Mouse (Mus musculus) heart, adult 9 months (tissue): Measurements from ENCODE around the gene Ets1.

Source experiments
- DNase-seq, 2 experiments: peaks; one replicate each; pipeline ENCODE4 v3.0.0; 2022; ENCODE audit warnings: low spot score in 2 of 2

Gene Ets1

DNA sequence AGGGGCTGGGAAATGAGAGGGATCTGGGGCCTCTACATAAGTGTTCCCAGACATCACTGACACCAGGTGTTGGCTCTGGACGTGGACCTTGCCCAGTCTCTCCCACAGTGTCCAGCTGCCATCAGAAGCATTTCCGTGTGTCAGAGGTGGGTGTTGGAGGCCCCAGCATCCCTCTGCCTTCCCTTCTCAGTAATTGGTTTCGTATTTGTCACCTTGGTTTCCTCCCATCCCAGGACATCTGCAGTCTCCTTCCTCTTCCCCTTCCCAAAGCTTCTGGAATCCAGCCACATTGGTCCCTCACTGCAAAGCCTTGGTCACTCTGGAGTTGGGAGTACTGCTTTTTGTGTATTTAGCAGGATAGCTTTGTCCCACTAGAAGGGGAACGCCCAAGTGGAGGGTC is 75.7 kb downstream of the Ets1 start:
- DNase-seq, result peak in 1 of 2 experiments; percentile 68

DNA sequence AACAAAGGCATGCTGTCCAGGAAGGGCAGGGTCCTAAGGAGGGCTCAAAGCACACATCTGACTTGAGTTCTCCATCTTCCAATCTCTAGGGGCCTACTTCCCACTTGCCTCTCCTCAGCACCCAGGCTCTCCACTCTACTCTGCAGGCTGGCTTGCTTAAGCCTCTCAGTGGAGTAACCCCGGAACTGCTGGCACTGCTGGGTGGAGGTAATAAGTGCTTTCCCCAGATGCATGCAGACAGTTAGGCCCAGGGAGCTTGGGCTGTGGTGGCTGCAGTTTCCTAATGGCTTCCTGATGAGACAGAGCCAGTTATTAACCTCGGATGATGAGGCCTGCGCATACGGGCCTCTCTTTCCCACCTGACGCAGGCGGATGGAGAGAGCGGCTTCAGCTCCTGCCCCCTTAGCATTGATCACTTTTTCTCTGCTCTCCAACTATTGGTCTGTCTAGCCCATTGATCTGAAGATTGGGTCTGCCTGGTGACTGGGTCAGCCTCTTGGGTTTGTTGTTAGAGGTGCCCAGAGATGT is 76.4 kb downstream of the Ets1 start:
- DNase-seq, result no peak

DNA sequence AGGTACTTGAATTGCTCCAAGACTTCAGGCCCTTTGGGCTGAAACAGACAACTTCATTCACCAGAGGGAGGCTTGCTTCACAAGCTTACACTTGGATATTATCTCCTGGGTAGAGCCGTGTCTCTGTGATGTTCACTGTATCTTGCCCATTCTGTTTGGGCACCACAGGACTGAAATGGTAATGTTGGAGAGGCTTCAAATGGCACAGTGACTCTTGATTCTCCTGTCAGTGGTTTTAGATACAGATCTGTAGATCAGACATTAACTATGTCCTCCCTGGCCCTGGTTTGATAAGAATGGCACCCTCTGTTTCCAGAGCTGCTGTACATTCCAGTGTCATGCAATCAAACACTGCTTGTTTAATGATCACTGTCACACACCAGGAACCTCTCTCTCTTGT is 77.1 kb downstream of the Ets1 start:
- DNase-seq, result no peak

DNA sequence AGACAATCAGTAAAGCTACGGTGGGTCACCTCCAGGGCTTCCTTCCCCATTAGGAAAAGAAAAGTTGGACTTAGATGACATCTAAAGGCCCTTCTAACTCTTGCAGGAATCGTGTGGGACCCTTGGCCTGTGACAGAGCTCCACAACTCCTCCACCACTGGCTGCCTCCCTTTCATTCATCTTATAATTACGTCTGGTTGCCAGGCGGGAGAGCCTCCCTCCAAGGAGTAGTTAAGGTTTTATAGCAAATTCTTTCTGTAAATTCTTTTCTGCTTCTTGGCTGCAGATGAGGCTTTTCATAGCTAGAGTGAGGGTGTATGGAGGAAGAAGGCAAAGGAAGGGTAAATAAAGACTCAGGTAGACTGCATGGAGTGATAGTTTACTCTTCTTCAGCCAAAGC is 77.8 kb downstream of the Ets1 start:
- DNase-seq, result no peak

DNA sequence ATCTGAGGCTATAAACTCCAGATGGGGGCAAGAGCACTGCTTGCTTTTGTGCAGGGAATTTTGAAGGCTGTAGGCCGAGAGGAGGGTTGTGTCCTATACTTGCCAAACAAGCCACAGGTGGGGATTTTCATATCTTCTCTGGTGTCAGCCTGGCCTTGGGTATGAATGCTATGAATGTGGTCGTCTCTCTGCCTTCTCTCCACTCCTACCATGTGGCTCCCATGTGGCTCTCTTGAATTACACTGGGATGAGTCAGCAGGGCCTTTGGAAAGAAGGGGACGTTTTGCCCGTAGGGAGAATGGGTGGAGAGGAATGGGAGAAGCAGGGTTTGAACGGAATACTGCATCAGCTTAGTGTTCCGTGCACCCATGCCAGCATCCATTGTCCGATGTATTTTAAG is 78.5 kb downstream of the Ets1 start:
- no peak for DNase-seq

DNA sequence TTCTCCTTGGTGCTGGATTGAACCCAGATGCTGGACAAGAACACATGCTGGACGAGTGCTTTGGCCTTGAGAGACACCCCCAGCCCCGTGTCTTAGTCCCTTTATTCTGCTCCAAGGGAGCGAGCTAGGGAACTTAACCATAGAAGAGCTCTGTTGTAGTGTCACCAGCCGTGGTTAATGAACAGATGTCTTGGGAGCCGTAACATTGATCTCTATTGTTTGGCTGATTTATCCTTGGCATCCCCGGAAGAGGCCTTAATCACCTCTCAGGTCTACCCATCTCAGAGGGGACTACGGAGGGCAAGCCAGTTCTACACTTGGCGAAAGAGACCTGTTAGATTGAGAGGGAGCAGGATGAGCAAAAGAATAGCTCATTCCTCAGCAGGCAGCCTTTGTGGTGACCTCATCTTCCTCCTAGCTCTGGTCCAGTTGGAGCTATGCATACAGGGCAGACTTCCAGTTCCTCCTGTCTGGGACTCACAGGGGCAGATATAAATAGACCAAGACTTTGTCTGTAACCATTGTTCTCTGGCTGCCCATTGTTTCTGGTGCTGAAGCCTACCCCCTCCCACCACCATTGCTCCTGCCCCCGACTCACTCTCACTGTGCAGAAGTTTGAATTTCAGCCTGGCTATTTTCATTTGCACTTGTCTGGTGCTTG is 79.9 kb downstream of the Ets1 start:
- DNase-seq, result peak; percentile 88 to 92

DNA sequence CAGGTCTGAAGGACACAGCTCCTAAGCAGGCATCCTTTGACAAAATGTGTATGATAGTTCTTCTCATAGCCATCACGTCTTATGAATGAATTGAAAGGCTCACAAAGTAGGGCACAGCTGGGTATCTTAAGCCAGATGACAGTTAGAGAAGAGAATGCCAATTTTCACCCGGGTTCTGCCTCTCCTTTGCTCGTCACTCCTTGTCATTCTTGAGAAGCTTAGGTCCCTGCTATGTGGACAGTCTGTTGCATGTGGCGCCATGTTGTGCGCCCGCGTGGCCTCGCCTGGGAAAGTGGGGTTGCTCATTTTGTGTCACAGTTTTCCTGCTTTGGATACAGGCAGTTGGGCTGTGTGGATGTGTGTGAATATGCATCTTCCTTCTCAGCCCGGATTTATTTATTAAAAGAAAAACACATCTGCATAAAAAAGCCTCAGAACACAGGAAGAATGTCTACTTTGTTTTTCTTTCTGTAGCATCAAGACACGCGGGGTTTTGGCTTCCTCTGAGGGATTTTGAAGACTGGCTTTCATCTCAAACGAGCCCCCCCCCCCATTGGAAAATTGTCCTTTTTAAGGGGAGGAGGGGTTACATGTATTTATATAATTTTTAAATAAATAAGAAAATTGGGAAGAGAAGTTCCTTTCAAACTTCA is 81.4 kb downstream of the Ets1 start:
- DNase-seq, result no peak

DNA sequence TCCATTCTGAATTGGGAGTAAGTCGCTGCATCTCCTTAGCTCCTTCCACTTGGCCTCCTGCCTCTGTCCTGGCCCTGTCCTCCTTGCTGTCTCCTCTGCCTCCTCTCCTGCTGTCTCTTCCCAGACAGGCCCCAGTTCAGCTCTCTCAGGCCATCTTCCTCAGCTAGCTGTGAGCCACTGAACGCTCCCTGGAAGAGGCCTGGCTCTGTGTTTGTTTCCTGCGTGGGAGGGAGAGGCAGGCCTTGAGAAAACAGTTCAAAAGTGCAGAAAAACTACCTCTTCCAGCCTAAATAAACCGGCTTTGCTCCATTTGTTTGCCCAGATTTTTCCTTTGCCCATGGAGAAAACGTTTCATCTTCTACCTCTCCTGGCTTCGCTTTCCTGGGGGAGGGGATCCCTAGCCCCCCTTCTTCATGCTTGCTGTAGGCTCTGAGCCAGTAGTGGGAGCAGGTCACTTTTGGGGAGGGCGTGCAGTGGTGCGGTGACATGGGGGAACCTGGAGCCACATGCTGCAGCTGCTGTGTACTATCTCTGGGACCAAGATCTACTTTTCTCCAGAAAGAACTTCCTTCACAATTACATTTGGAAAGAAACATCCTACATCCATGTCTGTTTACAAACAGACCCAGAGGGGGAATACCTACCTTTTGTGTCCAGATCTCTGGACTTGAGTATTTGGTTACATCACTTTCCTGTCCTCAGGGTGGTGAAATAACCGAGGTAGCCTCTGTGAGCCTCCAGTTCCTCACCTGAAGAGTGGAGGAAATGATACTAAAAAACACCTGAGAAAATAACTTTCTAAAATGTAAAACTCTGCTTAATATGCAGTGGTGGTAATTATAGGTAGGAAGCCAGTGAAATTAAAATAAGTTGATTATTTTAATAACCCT is 82.2 kb downstream of the Ets1 start:
- DNase-seq, result peak in 1 of 2 experiments; percentile 45

DNA sequence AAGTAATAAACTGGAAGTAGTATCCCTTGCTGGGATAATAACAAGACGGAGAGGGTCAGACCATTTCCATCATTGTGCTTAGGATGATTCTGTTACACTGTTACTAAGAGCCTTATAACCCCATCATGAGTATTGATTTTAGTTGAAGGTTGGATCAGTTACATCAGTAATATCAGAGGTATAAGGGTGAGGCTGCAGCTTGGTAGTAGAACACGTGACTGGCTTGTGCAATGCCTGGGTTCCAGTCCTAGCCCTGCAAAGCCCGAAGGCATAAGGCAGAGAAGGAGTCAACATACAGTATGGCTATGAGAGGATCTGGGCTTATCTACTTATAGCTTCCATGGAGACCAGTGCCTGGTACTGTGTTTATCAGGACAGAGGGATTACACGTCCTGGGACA is 82.8 kb downstream of the Ets1 start:
- DNase-seq, result no peak

DNA sequence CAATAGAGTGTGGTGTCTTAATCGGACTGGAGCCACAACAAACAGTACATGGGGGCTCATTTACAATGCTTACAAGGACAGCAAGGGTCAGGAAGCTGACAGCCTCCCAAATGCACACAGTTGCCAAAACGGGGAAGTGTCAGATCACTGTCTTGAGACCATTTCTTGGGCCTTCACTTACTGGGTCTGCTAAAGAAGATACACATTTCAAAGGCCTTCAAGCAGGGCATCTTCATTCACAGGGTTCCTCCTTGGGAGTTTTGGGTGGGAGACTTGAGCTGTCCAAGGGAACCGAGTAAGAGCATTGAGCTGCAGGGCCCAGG is 83.9 kb downstream of the Ets1 start:
- DNase-seq, result no peak

DNA sequence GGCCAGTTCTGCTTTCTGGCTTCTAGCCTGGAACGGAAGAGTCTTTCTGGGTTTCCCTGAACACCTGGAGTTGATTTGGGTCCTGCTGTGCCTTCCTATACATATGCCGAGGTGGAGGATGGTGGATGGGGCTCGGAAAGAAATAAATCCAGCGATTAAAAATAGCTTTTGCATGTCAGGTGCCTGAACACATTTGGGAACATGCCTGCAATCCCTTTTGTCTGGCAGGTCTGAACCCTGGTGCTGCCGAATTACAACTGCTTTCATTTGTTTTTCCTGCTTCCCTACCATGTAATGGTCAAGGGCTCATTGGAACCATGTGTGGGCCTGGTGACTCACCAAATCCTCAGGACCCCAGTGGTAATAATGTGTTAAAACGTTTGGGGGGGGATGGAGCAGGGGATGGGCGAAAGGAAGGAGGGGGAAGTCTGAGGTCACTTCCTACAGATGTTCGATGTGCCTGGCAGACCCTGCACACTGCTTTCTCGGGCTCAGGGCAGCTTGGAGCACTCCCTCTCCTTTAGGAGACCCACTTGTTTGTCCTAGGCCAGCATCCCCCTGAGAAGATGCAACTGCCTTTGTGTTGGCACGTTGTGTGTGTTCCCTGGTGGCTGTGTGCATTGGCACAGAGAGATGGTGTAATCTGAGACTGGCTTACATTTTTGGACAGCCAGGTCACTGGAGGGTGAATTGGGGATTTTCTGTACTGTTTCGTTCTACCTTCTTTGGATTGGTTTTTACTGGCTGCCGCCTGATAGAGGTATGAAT is 84.4 kb downstream of the Ets1 start:
- DNase-seq, result no peak

DNA sequence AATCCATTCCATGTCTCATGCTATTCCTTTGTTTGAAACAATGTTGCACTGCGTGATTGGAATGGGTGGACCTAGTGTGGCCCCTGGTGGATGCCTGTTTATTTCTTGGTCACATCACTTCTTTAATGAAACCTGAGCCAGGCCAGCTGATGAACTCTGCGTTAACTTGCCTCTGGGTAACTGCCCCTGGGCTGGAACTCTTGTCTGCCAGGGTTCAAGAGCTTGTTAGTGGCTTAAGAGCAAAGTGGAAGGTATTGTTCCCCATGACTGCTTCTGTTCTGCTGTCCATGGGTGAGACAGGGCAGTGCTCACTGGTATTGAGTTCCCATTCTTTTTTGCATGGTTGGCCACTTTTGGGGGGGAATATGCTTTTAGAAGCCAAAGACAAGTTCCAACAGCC is 85.1 kb downstream of the Ets1 start:
- no peak for DNase-seq

DNA sequence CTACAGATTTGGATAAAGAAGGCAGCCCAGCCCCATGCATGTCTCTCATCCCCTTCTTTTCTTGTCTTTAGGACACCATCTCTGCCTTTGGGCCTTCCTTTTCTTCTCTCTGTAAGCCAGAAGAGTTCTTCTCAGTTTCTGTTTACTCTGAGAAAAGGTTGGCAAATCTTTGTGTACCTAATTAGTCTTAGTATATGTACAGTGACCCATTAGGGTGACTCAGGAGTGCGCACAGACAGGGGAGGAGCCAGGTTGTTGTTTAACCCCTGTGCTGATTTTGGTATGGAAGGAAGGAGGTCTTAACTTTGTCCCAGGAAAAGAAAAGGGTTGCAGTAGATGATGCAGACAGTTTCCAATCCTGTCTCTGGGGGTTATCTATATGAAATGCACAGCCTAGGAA is 86.2 kb downstream of the Ets1 start:
- no peak for DNase-seq

DNA sequence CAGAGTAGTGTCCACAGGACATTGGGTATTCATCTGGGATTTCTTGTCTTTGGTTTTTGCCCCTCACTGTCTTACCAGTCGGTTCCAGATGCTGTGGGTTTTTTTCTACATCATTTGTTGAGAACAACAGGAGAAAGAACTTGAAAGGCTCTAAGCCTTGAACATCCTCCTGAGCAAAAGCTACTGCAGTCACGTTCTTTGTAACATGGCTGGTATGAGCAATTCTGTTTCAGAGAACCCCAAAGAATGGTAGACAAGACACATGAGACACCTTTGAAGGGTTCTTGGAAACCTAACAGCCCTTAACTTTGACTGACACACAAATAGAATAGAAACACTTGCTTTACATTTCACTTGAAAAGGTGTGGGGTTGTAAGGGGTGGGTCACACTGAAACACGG is 86.9 kb downstream of the Ets1 start:
- DNase-seq, result no peak

DNA sequence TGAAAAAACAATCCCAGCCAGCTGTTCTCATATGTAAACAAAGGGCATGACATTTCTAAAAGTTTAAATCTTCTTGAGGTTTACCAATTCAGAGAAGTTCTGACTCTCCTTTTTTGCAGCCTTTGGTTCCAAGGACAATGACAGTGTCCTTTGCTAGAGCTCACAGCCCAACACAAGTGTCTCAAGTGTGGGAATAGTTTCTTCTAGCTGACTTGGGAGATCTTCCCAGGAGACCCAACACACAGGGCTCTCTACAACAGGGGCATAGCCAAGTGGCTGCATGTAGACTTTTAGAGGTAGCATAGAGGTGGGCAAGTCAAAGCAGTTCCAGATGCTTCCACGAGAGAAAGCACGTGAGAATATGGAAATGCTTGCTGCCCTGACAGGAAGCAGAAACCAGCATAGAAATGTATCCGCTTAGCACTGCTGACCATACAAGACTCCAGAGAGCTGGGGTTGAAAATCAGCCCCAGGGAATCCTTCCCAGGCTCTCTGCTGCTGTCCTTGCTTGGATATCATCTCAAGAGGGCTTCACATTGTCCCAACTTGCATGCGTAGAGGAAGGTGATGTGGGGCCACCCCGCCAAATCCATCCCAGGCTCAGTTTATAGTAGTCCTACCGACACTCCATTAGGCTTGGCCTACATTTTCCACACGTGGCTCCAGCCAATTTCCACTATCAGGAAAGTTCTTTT is 88.3 kb downstream of the Ets1 start:
- no peak for DNase-seq

DNA sequence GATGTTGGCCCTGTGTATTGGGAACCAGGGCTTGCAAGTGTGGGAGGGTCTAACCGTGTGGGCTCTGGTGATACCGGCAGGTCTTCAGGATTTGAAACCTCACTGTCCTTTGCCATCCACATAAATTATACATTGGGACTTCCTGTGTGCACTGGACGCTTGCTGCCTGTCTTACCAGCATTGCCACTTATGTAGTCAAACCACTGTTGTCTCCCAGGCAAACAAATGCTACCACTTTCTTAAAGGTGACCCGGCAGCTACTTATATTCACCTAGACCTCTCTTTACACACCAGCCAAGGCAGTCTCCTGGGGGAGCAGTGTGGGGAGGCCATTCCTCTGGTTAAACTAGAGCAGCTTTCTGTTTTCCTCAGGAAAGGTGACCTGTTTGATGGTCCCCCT is 89.9 kb downstream of the Ets1 start:
- DNase-seq, result no peak

DNA sequence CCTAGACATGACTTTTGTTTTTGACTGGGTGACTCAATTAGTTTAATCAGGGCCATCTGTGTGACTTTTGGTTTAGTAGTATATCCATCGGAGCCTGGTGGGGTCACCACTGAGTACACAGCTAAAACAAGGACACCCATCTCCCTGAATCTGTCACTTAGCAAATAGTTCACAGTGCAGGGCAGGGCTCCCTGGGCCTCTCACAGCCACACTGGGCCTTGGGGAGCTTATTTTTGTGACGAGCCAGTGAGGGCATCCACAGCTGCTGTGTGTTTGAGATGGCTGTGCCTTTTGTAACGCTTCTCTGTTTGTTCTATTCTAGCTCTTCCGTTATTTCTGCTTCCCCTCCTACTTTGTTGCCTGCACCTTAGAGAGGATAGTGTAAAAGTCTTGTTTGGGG is 90.6 kb downstream of the Ets1 start:
- no peak for DNase-seq

DNA sequence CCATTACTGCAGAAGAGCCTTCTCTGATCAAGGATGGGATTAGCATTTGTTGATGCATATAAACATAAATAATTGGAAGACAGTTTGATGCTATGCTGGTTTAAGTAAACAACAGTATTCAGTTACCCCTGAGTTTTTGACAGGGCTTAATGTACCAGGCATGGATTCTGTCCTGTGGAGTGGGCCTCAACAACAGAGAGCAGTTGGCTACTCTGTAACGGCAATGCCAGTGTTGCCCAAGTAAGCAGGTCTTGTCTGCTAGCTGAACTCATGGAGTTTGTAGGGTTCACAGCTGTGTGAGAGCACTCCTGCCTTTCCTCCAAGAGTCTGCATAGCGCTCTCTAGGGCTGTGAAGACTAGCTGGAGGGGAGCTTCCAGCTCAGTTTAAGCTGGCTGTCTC is 91.0 kb downstream of the Ets1 start:
- DNase-seq, result no peak

DNA sequence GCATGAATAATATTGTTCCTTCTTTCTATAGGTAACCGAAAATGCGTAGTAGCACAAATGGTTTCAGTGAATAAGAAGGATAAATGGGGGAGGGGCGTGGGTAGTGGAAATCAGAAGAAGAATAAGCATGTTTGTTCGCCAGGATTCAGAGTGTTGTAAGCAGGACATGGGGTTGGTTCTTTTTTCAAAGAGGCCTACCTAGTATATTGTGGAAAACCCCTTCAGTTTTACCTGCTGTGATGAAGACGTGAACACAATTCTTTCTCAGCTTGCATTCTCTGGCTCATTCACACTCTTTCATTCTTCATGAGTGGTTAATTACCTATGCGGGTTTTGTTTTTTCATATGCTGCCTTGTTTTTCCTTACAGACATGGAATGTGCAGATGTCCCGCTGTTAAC is 92.3 kb downstream of the Ets1 start:
- no peak for DNase-seq

DNA sequence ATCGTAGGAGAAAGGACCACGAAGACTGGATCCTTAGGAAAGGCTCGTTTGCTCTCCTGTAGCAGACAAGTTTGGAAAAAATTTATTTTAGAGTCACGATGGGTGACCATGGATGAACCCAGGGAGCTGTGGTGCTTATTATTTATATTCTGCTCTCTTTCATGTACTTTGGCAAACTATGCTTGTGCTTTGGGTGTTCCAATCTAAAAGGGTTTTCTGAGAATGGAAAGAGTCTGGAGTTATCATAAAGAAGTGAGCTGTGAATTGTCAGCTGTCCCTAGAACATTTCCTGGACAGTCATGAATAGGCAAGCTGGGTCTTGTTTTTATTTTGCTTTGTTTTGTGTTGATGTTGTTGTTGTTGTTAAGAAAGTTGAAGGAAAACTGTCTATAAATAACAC is 92.8 kb downstream of the Ets1 start:
- DNase-seq, result no peak

DNA sequence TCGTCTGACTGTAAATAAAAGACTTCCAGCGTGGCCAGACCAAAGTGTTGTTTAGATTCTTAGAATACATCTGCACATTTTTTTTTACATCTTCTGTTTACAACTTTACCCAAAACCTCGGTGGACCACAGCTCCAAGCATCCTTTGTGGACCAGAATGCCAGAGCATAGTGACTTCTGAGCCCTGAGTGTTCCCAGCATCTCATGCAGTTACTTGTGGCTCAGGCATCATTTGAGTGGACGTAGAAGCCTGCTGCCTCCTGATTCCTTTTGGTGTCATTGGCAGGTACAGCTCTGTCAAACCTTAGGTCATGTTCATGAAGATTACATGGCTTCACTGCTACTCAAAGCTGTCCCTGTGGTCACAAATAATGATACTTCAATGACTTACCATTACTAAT is 93.2 kb downstream of the Ets1 start:
- no peak for DNase-seq
